Mouse (Mus musculus) E14TG2a.4 (cell line): ENCODE data around the gene Trp63.

Experiments used
- CTCF ChIP-seq: conservative IDR thresholded peaks from 2 replicates; pipeline ENCODE4 v1.5.1; 2014; ENCODE audit warnings: low read length
- NANOG ChIP-seq: IDR thresholded peaks from 2 replicates; pipeline ENCODE4 v1.6.1; 2014; ENCODE audit warnings: borderline replicate concordance, low read length, mixed read lengths
- POU5F1 ChIP-seq: IDR thresholded peaks from 2 replicates; pipeline ENCODE4 v1.6.1; 2014; ENCODE audit warnings: low read length, borderline replicate concordance

- TF ChIP-seq CTCF (no peak), NANOG (no peak), POU5F1 (no peak)
Measured at GRCm38 (mm10) chr16:25690612-25691011, 7.0 kb downstream of the Trp63 start.
